Mouse (Mus musculus) induced T-regulatory cell, adult 2 months (primary cell): ENCODE measurements around the gene Fam69b.

ENCODE experiments used
- DNase-seq: peaks from one replicate; pipeline ENCODE4 v3.0.0-alpha.2; 2012; ENCODE audit warnings: low read depth

The Fam69b gene

GRCm38 (mm10) chr2:26628792-26629437 is 658 bp downstream of the Fam69b start:
- DNase-seq = no peak

- no peak for DNase-seq
Observed at GRCm38 (mm10) chr2:26632541-26633395, 4.5 kb downstream of the Fam69b start.

- DNase-seq = no peak
Observed at GRCm38 (mm10) chr2:26633953-26634530, 5.8 kb downstream of the Fam69b start.

- no peak for DNase-seq
Observed at GRCm38 (mm10) chr2:26634629-26635488, 6.6 kb downstream of the Fam69b start.

- DNase-seq = no peak
Observed at GRCm38 (mm10) chr2:26635489-26636324, 7.5 kb downstream of the Fam69b start.

GRCm38 (mm10) chr2:26636325-26636635 is 8.0 kb downstream of the Fam69b start:
- no peak for DNase-seq

GRCm38 (mm10) chr2:26637316-26637932 is 9.2 kb downstream of the Fam69b start:
- no peak for DNase-seq

- DNase-seq = no peak
Observed at GRCm38 (mm10) chr2:26638039-26638438, 9.8 kb downstream of the Fam69b start.

GRCm38 (mm10) chr2:26638572-26638971 is 10.3 kb downstream of the Fam69b start:
- no peak for DNase-seq

GRCm38 (mm10) chr2:26639083-26639482 is 10.8 kb downstream of the Fam69b start:
- DNase-seq = peak; percentile 83

GRCm38 (mm10) chr2:26639838-26640830 is 11.9 kb downstream of the Fam69b start:
- DNase-seq = peak; percentile 97

- no peak for DNase-seq
Observed at GRCm38 (mm10) chr2:26641006-26641647, 12.9 kb downstream of the Fam69b start.

- peak; percentile 82 for DNase-seq
Observed at GRCm38 (mm10) chr2:26643942-26644341, 15.7 kb downstream of the Fam69b start.

- DNase-seq = peak; percentile 95
Observed at GRCm38 (mm10) chr2:26646643-26647293, 18.5 kb downstream of the Fam69b start.

GRCm38 (mm10) chr2:26654687-26655086 is 26.4 kb downstream of the Fam69b start:
- no peak for DNase-seq

GRCm38 (mm10) chr2:26657426-26657825 is 29.2 kb downstream of the Fam69b start:
- DNase-seq = no peak

- peak; percentile 67 for DNase-seq
Observed at GRCm38 (mm10) chr2:26661143-26661752, 33.0 kb downstream of the Fam69b start.
